Mouse (Mus musculus): ENCODE results near the gene 1700019N19Rik.

1700019N19Rik gene

DNA sequence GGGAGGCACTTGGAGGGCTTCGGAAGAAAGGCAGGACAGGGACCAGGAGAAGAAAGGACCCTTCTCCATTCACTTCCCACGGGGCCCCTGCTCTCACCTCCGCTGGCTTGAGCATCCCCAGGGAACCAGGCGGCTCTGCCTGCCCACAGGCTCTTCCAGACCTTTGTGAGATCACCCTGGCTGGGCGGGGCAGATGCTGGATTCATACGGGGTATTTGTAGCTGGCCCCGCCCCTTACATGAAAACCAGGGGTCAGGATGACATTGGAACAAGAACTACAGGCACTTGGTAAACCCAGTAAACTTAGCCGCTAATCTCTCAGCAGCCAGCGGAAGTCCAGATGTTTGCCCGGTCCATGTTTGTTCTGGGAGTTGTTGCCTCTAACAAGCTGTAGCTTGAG lies at the start of gene 1700019N19Rik:
1700019N19Rik (minus strand) TSS at position 178 of the 400 bp plus-strand sequence.
- no peak for DNase-seq (ENCODE audit: low spot score)

DNA sequence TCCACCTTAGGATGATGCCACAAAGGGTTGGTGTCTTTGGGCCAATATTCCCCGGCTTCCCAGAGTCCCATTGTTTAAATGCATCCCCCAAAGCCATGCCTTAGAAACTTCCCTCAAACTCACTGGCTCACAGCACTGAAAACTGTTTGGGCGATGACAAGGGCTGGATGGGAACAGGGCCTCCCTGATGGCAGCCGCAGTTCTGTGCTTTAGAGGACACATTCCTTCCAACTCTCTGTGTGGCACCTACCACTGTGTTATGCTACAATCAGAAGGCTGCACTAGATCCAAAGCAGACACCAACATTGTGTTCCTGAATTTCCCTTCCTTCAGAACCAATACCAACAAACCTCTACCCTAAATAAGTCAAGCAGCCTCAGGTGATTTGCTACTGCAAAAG lies 49.3 kb upstream of the 1700019N19Rik start:
- DNase-seq (ENCODE audit: low spot score), result no peak

DNA sequence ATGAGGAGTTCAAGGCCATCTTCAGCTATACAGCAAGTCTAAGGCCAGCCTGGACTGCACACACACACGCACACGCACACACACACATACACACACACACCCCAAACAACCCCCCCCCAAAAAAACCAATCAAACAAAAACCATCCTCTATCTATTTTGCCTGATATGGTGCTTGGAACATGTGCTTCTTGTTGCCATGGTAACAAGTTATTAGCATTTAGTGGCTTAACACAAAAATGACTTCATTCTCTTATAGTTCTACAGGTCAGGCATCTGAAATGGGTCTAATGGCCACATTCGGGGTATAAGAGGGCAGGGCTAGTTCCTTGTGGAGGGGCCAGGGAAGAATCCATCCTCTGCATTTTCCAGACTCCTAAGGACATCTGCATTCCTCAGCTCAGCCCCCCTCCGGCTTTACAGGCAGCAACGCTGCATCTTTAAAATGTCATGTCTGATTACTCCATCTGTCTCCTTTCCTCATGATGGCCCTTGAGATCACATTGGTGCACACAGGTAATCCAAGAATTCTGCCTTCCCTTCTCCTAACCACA lies 46.5 kb upstream of the 1700019N19Rik start:
- no peak for DNase-seq (ENCODE audit: low spot score)

DNA sequence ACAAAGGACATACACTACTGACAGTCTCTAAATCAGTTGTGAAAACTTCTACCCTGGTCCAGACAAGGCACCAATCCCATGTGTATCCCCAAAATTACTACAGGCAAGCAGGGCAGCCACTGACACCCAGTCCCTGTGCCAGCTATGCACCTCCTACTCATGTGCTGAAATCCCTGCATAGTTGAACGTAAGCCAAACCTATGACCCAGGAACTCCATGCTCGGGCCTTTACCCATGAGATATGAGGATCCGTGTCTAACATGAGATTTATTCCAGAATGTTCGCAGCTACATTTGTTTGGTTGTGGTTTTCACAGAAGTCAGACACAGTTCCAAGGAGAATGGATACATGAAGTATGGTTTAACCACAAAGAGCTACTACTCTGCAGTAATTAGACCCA lies 45.5 kb upstream of the 1700019N19Rik start:
- no peak for DNase-seq (ENCODE audit: low spot score)

DNA sequence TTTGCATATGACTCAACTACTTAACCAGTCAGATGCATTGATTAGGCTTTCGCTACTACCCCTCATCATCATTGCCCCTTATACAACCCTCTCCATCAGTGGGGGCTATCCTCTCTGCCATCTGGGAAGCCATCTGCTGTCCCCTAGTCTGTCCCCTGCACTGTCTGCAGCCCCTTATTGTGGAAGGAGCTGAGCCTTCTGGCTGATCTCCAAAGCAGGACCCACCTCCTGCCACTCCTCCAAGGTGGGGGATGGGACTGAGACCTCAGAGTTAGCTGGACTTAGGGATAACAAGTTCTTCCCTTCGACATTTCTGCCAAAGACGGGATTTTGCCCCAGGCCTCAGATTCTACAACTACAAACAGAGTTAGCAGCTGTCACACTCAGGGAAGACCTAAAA lies 45.1 kb upstream of the 1700019N19Rik start:
- DNase-seq (ENCODE audit: low spot score), result no peak

DNA sequence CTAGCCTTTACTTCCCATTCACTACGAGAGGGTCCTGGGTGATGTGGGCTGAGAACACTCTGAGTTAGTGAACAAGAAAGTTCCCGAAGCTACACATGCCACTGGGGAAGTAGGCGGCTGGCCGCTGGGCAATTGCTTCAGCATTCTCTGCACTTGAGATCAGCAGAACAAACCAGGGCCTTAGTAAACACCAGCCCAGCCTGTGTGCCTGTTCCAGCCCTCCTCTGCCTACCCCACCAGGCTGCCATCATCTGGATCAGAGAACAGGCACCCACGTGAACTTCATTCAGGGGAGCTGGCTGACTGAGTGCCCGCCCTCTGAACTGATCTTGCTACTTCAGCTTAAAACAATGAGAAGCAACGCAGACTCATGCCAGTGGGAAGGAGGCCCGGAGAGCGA lies 44.4 kb upstream of the 1700019N19Rik start:
- no peak for DNase-seq (ENCODE audit: low spot score)

DNA sequence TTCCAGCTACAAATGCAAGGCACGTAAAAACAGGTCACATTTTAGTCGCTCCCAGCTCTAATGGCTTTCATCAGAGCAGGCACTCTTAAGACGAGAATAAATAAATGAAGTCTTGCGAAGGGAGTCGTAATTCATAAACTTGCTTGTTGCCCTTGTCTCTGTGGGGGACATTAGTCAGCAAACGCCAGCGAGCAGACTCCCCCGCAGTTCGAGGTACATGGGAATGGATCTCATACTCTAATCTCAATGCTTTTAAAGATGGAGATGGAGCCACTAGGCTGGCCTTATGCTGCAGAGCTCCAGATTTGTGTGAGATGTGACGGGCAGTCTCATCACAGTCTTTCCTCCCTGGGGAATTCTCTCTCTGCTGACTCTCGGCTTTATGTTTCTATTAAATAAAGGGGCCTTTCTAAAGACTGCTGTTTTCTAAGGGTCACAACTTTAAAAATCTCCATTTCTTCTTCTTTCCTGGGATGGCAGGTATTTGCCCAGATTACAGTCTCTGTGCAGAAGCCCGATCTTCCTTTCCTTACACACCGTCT lies 39.4 kb upstream of the 1700019N19Rik start:
- DNase-seq (ENCODE audit: low spot score), result no peak

DNA sequence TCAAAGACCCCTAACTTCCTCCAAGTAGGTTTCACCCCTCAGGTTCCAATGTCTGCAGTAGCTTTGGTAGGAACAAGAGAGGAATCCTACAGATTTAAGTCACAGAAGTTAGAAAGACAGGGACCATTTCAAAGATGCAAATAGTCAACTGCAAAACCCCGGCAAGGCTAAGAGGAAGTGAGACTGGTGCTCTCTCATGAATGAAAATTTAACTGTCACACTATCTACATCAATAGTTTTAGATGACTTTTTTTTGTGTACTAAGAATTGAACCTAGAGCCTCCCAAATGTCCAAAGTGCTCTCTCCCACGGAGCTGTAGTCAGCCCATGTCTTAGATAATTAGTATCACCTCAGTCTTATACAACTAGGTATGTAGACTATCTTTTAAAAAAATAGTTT lies 38.7 kb upstream of the 1700019N19Rik start:
- no peak for DNase-seq (ENCODE audit: low spot score)

DNA sequence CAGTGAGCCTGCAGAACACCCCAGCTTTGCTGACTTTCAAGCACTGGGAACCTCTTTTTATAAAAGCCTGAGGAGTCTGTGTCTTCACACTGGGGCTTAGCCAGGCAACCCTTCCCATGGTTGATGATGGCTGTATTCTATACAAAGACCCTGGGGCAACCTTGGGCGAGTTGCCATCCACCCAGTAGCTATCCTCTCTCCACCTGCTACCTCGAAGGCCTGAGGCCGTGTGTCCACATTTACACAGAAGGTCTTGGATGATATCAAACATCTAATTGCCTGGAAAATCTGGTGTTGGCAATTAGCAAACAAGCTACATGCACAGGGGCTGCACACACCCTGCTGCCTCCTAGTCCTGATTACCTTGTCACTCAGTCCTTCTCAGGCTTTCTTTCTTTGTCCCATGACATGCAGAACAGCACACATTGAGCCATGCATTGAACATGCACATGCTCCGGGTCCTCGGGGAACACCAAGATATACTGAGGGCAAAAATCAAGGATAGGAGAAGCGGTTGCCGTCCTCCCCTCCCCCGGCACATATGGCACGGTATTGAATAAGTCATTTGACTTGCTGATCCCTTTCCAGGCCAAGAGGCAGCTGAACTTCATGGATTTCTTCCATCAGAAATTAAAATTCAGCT lies 37.1 kb upstream of the 1700019N19Rik start:
- no peak for DNase-seq (ENCODE audit: low spot score)

DNA sequence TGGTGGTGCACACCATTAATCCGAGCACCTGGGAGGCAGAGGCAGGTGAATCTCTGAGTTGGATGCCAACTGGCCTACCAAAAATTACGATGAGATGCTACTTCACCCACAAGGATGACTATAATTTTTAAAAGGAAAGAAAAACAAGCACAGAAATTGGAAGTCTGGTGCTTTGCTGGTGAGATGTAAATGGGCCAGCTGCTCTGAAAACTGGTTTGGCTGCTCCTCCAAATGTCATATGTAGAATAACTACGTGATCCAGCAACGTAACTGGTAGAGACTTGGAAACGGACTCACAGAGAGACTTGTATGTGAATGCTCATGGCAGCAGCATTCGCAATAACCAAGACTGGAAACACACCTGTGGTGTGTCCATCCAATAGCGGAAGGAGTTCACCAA lies 35.9 kb upstream of the 1700019N19Rik start:
- DNase-seq (ENCODE audit: low spot score), result no peak

DNA sequence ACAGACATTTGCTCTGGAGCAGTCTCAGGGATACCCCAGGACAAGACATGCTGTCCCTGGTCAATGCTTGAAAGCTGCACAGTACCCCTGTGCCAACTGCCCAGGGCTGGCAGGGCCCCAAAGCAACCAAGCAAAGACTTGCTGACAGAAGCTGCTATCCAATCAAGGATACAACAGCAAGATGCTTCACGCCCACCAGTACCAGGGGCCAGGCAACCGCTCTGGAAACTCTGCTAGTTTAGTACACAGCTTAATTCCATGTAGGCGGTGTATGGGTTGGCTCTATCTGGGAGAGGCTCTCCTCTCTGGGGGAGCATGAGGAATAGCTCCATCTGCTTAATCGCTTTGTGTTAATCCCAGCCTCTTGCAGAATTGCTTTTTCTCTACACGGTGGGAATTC lies 35.3 kb upstream of the 1700019N19Rik start:
- DNase-seq (ENCODE audit: low spot score), result no peak

DNA sequence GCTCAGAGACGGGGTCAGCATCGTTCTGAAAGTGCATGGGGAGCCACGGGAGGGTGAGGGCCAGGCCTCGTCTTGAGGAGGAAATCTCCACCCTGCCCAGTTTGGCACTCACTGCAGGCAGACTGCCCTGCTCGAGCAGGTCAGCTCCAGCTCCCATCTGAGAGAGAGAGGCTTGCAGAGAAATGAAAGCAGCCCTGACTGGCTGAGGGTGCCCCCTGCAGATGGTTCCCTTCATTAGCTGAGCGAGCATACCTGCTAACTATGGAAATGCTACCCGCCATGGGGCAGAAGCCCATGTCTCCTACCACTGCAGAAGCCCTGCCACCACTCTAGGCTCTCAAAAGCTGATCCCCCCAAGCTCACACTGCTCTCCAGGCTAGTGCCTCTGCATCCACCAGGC lies 33.4 kb upstream of the 1700019N19Rik start:
- DNase-seq (ENCODE audit: low spot score), result no peak

DNA sequence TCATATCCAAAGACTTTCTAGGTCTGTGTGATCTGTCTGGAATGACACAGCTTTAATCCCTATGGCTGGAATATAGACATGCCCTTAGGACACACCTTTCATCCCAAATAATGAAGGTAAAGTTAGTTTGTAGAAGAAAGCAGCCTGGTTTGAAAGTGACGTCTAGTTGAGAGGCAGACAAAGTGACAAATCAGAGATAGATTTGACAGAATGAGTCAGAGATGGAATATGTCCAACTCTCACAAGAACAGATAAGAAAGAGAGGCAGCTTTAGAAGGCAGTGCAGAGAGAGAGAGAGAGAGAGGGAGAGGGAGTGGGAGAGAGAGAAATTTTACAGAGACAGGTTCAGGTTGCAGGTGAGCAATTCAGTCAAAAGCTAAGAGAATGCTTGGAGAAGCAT lies 30.1 kb upstream of the 1700019N19Rik start:
- DNase-seq (ENCODE audit: low spot score), result no peak

DNA sequence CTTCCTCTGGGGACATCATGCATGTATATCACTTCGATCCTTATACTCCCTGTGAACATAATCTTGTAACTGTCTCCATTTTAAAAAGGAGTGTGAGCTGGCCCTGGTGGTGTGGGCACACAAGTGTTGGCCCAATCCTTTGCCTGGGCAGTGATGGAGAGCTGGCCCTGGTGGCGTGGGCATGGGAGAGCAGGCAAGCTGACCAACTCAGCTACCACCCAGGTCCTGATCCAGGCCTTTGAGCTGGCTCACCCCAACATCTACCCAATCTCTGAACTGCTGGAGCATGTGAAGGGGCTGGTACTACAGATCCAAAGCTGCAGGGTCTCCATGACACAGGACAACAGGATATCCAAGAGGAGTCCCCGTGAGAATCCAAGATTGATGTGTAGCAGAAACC lies 29.0 kb upstream of the 1700019N19Rik start:
- no peak for DNase-seq (ENCODE audit: low spot score)

DNA sequence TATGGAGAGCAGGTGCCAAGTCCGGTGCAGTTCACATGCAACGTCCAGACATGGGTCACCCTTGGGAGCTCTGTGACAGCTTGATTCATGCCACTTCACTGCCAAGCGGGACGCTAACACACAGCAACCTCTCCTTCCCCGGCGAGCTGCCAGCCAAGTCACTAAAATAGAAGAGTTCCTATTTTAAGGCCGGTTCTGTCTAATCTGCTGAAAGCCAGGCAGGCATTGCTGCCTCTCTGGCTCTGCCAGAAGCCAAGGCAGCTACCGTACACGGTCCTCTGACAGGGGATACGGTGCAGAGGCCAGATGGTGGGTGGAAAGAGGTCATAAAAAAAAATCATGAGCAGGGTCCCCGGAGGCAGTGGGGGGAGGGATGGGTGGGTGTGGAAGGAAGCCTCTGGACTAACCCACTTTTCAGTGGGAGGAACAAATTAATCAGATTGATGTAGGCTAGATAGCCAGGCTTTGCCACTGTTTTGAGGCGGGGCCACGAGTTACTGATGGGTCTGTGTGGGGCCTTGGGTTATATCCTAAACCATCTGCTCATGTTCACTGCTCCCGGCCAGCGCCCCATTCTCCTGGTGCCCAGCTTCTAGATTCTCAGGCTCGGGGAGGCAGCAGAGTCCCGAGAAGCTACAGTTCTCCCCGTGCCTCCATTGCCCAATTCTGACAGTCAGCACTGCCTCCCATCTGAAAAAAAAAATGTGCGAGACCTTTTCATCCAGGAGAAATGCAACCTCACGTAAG lies 28.4 kb upstream of the 1700019N19Rik start:
- no peak for DNase-seq (ENCODE audit: low spot score)

DNA sequence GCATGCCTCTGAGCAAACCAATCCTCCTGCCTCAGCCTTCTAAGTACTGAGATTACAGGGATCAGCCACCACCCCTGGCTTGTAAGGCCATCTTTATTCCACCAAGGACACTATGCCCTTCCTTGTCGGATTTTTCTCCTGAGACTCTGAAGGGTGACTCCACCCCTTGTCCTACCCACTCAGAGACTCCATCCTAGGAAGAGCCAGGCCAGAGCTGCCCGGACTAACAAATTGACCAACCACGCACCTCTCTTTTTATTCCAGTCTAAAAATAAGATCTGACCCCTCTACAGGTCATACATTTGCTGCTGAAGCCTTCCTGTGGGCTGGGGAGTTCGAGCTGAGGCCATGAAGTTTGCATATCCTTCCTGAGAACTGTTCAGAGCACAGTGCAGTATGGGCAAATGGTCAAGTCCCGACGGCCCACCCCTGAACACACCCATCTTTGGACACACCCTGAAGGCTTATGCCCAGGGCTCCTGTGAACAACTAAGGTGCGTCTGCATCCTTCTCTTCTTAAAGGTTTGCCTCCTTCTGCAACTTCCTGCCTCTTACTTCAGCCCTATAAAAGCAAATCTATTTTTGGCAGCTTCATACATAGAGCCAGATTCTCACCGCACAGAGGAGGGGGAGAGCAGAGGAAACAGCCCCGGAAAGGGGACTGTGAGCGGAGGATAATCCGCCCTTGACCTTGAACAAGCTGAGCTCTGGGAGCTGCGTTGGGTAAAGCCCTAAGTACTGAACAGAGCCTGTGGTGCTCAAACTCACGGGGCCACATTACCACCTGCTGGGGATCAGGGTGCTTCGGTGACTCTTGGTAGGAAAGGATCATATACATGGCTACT lies 24.5 kb upstream of the 1700019N19Rik start:
- no peak for DNase-seq (ENCODE audit: low spot score)

DNA sequence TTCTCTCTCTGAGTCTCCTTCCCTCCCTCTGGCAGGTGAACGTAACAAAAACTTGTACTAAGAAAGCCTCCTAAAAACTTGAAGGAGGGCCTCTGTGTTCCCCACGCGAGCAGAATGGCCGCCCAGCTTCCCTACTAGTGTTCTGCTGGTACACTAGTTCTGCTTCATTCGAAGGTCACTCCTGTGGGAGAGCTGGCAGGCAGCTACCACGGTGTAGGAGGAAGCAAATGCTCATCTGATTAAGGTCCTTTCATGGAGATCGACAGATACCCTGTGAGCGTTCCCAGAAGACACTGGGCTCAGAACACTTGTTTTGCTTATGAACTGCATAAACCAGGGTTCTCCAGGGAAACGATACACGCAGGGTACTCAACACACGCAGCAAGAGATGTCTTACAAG lies 23.1 kb upstream of the 1700019N19Rik start:
- no peak for DNase-seq (ENCODE audit: low spot score)

DNA sequence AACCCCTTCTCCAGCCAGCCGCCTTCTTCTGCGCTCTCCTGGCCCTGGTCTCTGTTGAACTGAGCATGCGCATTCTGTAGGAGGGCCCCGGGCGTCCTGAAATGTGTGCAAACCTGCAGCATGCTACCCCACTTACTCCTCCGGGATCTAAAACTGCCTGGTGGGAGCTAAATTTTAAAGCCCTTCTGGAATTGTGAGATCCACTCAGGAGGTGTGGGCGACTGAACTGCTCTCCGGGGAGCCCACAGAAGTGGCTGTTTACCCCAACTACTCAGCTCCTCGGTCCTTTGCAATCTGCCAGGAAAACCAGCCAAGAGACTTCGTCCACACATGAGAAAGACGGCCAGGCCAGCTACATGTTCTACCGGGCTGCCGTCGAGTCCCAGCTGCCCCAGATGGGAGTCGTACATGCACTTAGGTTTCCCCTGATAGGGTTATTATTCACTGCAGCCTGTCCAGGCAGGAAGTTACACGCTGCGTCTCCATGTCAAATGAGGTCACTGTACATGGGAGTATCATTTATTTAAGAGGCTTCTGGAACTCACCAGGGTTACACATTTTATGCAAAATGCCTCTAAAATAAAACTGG lies 22.3 kb upstream of the 1700019N19Rik start:
- DNase-seq (ENCODE audit: low spot score), result no peak

DNA sequence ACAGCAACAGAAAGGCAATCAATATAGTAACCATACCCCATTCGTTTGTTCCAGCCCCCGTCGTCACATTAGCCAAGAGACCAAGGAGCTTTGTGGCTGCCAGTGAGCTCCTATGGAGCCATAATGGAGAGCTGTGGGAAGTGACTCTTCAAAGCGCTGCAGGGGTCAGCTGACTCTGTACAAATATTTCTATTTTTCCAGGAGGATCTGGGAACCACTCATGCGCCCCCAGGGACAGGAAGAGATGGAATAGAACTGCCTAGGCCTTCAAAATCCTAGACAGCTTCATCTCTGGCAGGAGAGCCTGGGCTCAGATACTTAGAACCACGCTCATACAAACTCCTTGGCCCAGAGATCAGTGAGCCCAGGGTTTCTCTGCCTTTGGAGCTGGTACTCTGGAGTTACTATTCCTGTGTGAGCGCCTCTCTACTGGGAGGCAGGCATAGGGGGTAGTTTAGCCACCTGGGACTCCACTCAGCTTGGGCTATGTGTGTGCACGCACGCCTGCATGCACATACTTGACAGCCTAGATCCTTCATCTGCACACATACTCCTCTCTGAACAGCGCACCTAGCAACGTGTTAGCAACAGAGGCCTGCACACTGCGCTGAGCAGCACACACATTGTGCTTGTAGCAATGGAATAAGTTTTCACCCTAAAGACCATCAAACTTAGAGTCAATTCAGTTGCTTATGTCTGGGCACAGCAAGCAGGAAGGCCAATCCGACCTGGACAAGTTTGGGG lies 21.1 kb upstream of the 1700019N19Rik start:
- DNase-seq (ENCODE audit: low spot score), result no peak

DNA sequence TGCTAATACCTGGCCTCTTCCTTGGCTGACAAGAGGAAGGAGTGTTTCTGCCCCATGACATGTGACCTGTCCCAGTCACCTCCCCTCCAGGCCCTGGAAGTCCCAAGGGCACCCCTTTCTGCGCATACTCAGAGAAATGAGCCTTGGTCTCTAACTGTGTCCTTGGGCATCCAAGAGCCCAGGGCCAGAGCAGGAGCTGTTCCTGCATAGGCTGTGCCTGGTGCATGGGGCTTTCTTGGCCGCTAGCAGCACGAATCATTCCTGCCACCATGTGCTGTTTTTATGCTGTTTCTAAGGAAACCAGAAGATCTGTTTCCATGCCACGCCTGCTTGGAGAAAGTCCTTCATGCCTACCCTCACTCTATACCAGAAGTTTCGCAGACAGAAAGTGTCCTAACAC lies 16.3 kb upstream of the 1700019N19Rik start:
- DNase-seq (ENCODE audit: low spot score), result no peak

DNA sequence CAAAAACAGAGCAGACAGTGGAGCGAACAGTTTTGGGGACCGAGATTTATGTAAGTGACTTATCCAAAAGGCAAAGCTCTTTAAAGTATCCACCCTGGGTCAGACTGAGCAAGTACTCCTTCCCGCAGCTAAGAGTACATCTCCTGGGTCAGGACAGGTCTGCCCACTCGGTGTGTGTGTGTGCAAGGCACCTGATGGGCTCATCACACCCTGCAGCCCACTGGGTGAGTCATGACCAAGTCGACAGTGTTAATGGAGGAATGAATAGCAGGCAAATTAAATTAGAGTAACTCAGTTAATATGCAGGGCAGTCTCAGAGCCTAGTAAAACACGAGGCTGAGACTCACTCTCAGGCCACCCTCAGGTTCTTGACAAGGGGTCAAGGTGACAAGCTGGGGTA lies 14.6 kb upstream of the 1700019N19Rik start:
- DNase-seq (ENCODE audit: low spot score), result no peak
